Mouse (Mus musculus) kidney, embryonic 16.5 days (tissue): ENCODE data around the gene Gpx2. TPM values are rescaled to one million over a fixed set of nuclear protein-coding genes. Genes with fewer than 3 reads are reported as not detected.

ENCODE experiments used
- ATAC-seq: fragments of 200-750 bp; cut with Nextera tagmentation; 2 replicates; pipeline ENCODE4 v1.8.0; 2017; ENCODE audit warnings: moderate TSS enrichment; ENCODE audit not compliant: low FRiP score, low TSS enrichment
- H3K27ac ChIP-seq: fragments of 300-500 bp; sonication (generic); 2 replicates; pipeline ENCODE4 v1.5.1; 2014; ENCODE audit warnings: low read length
- H3K27me3 ChIP-seq: fragments of 300-500 bp; sonication (generic); 2 replicates; pipeline ENCODE4 v1.6.1; 2014; ENCODE audit warnings: low read length, control low read depth, mixed read lengths; ENCODE audit not compliant: insufficient read depth
- H3K36me3 ChIP-seq: fragments of 300-500 bp; sonication (generic); 2 replicates; pipeline ENCODE4 v1.6.1; 2014; ENCODE audit warnings: low read length, control low read depth, mixed read lengths; ENCODE audit not compliant: insufficient read depth
- H3K4me1 ChIP-seq: fragments of 300-500 bp; sonication (generic); 2 replicates; pipeline ENCODE4 v1.6.1; 2014; ENCODE audit warnings: low read length, control low read depth, mixed read lengths; ENCODE audit not compliant: insufficient read depth
- H3K4me2 ChIP-seq: fragments of 300-500 bp; sonication (generic); replicated peaks from 2 replicates; pipeline ENCODE4 v1.6.1; 2014; ENCODE audit warnings: low read depth, low read length
- H3K4me3 ChIP-seq: fragments of 300-500 bp; sonication (generic); 2 replicates; pipeline ENCODE4 v1.5.1; 2014; ENCODE audit warnings: mild to moderate bottlenecking, low read length
- H3K9ac ChIP-seq: fragments of 300-500 bp; sonication (generic); replicated peaks from 2 replicates; pipeline ENCODE4 v1.6.1; 2014; ENCODE audit warnings: low read length
- H3K9me3 ChIP-seq: fragments of 300-500 bp; sonication (generic); 2 replicates; pipeline ENCODE4 v1.6.1; 2016; ENCODE audit warnings: low read length, control low read depth
- WGBS: fragments of 180-500 bp; shearing (Covaris S2); extraction: QIAGEN DNeasy Blood & Tissue Kit; methylation state at CpG from one replicate; pipeline ENCODE4 v1.1.7; 2014; 5-methylcytosine and 5-hydroxymethylcytosine counted together
- polyA plus RNA-seq: library from polyadenylated mRNA; unstranded; fragments of >200 nt; fragmentation: Nextera tagmentation; extraction: Ambion mirVana; gene quantifications from 2 replicates; pipeline ENCODE4 v1.2.1, GENCODE M21; 2015

The Gpx2 gene
- polyA plus RNA-seq: 0.34 and 0.35 TPM in 2 replicates

DNA sequence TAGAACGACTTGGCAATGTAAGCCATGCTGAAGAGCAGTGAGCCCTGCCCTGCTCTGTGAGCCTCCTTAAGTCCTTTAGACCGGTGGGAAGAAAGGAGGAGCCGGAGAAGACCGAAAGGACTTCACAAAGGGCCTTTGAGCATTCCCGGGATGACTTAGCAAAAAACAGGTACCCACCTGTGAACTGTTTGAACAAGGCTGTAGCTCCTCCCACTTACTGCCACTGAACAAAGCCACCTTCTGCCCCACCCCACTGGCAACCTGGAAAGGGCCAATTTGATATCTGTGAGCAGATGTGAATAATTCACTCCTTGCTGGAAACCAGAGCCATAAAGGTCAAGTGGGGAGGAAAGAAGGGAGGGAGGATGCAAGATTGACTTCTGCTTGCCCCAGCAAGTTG lies at the start of gene Gpx2:
Gene Gpx2 (minus strand): TSS at position 205 of the 400 bp plus-strand sequence.
- Histone ChIP-seq H3K4me1 (no peaks in the 10 kb centered on the region), H3K4me2 (no peak within 1 kb of the TSS), H3K4me3 (no peak within 1 kb of the TSS), H3K36me3 (no peaks in the 10 kb centered on the region), H3K27ac (no peak within 1 kb of the TSS), H3K9me3 (no peaks in the 10 kb centered on the region), H3K27me3 (no peaks in the 10 kb centered on the region), H3K9ac (no peak within 1 kb of the TSS)
- 75% methylated on average over 5 of the region's 5 CpGs for WGBS
- ATAC-seq: no peak

GRCm38 (mm10) chr12:76844346-76845061 lies 49.1 kb upstream of the Gpx2 start:
- no peaks in the 10 kb centered on the region for H3K9me3 ChIP-seq
- no peak overlapping the region for H3K4me2 ChIP-seq
- no peaks in the 10 kb centered on the region for H3K36me3 ChIP-seq
- H3K9ac ChIP-seq: no peak overlapping the region
- no peaks in the 10 kb centered on the region for H3K27me3 ChIP-seq
- H3K27ac ChIP-seq: no peak overlapping the region
- ATAC-seq: no peak
- no peak overlapping the region for H3K4me3 ChIP-seq
- no peaks in the 10 kb centered on the region for H3K4me1 ChIP-seq
- WGBS: 92% methylated on average over 15 of the region's 15 CpGs

GRCm38 (mm10) chr12:76840081-76840480 lies 44.7 kb upstream of the Gpx2 start:
- Histone ChIP-seq H3K4me3 (no peak overlapping the region), H3K4me2 (no peak overlapping the region), H3K9me3 (no peaks in the 10 kb centered on the region), H3K4me1 (peaks cover 8% of the 10 kb centered on the region), H3K9ac (no peak overlapping the region), H3K36me3 (no peaks in the 10 kb centered on the region), H3K27ac (no peak overlapping the region), H3K27me3 (no peaks in the 10 kb centered on the region)
- WGBS: 79% methylated on average over 6 of the region's 6 CpGs
- no peak for ATAC-seq

GRCm38 (mm10) chr12:76839298-76839697 lies 43.9 kb upstream of the Gpx2 start:
- H3K27me3 ChIP-seq: no peaks in the 10 kb centered on the region
- peaks cover 8% of the 10 kb centered on the region for H3K4me1 ChIP-seq
- no peaks in the 10 kb centered on the region for H3K9me3 ChIP-seq
- H3K27ac ChIP-seq: no peak overlapping the region
- no peak overlapping the region for H3K9ac ChIP-seq
- no peak for ATAC-seq
- 91% methylated on average over 4 of the region's 4 CpGs for WGBS
- H3K4me3 ChIP-seq: no peak overlapping the region
- no peak overlapping the region for H3K4me2 ChIP-seq
- no peaks in the 10 kb centered on the region for H3K36me3 ChIP-seq

GRCm38 (mm10) chr12:76837844-76838650 lies 42.7 kb upstream of the Gpx2 start:
- peak overlapping the region; percentile 89 for H3K9ac ChIP-seq
- no peaks in the 10 kb centered on the region for H3K9me3 ChIP-seq
- 13% methylated on average over 21 of the region's 21 CpGs for WGBS
- H3K36me3 ChIP-seq: no peaks in the 10 kb centered on the region
- H3K4me3 ChIP-seq: peak overlapping the region; percentile 90
- 0 out of 2 replicates have a peak, but pooled peaks cover under 1% of the 10 kb centered on the region for H3K27me3 ChIP-seq
- peaks cover 8% of the 10 kb centered on the region for H3K4me1 ChIP-seq
- H3K27ac ChIP-seq: peak overlapping the region; percentile 83; the same call in 1 of the 2 replicates
- peak overlapping the region; percentile 63 for H3K4me2 ChIP-seq
- no peak for ATAC-seq

GRCm38 (mm10) chr12:76837101-76837843 lies 41.9 kb upstream of the Gpx2 start:
- no peaks in the 10 kb centered on the region for H3K36me3 ChIP-seq
- WGBS: under 1% methylated on average over 43 of the region's 43 CpGs
- H3K4me1 ChIP-seq: peaks cover 8% of the 10 kb centered on the region
- H3K27me3 ChIP-seq: 0 out of 2 replicates have a peak, but pooled peaks cover 2% of the 10 kb centered on the region
- no peaks in the 10 kb centered on the region for H3K9me3 ChIP-seq
- peak overlapping the region; percentile 63 for H3K4me2 ChIP-seq
- H3K4me3 ChIP-seq: peak overlapping the region; percentile 90
- H3K9ac ChIP-seq: peak overlapping the region; percentile 89
- peak; percentile 99 for ATAC-seq
- H3K27ac ChIP-seq: peak overlapping the region; percentile 83

DNA sequence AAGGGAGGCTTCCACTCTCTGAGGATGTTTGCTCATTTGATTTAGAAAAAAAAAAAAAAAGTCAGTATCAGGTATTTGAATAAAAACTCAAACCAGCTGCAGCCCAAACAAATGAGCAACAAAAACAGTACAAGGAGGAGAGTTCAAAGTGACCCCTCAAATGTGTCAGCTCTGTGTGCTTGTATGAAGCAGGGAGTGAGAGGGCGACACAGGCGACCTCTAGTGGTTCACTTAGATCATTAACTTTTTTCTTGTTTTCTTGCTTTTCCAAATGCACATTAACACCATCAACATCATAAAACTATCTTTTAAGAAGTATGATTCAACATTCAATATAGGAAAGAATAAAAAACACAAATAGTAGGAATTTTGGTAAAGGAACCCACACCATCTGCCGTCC lies 37.4 kb upstream of the Gpx2 start:
- Histone ChIP-seq H3K9me3 (no peaks in the 10 kb centered on the region), H3K4me2 (no peak overlapping the region), H3K9ac (no peak overlapping the region), H3K4me1 (no peaks in the 10 kb centered on the region), H3K36me3 (no peaks in the 10 kb centered on the region), H3K27ac (no peak overlapping the region), H3K27me3 (0 out of 2 replicates have a peak, but pooled peaks cover 2% of the 10 kb centered on the region), H3K4me3 (no peak overlapping the region)
- 5% methylated on average over 3 of the region's 3 CpGs for WGBS
- ATAC-seq: no peak

- no peaks in the 10 kb centered on the region for H3K36me3 ChIP-seq
- H3K27me3 ChIP-seq: peaks cover 30% of the 10 kb centered on the region
- no peak overlapping the region for H3K9ac ChIP-seq
- no peak for ATAC-seq
- WGBS: 67% methylated on average over 4 of the region's 4 CpGs
- H3K4me1 ChIP-seq: peaks cover 11% of the 10 kb centered on the region
- no peaks in the 10 kb centered on the region for H3K9me3 ChIP-seq
- H3K27ac ChIP-seq: no peak overlapping the region
- H3K4me2 ChIP-seq: no peak overlapping the region
- H3K4me3 ChIP-seq: no peak overlapping the region
These were observed 29.9 kb upstream of the Gpx2 start for GRCm38 (mm10) chr12:76825283-76825682.

- 2% methylated on average over 17 of the region's 17 CpGs for WGBS
- peak within 1 kb of the TSS; percentile 75 for H3K4me2 ChIP-seq
- H3K27me3 ChIP-seq: peaks cover 37% of the 10 kb centered on the region
These were observed 27.3 kb upstream of the Gpx2 start, which contains the start of gene Rab15 for GRCm38 (mm10) chr12:76822651-76823041. Rab15 (minus strand) TSS chr12:76822908.

More at GRCm38 (mm10) chr12:76822651-76823041, 27.3 kb upstream of the Gpx2 start, which contains the start of gene Rab15:
- no peak within 1 kb of the TSS for H3K27ac ChIP-seq
- H3K9me3 ChIP-seq: no peaks in the 10 kb centered on the region
- peak; percentile 17; the same call in 1 of the 2 replicates for ATAC-seq
- peak within 1 kb of the TSS; percentile 72 for H3K9ac ChIP-seq
- peak within 1 kb of the TSS; percentile 54 for H3K4me3 ChIP-seq
- H3K36me3 ChIP-seq: no peaks in the 10 kb centered on the region
- peaks cover 16% of the 10 kb centered on the region for H3K4me1 ChIP-seq
